Mouse (Mus musculus) embryonic facial prominence, embryonic 11.5 days (tissue): ENCODE results near the gene Gpam. TPM values are rescaled to one million over a fixed set of nuclear protein-coding genes. Genes with fewer than 3 reads are reported as not detected.
A peak's percentile ranks its signal among the peaks of the same experiment; 100 is the strongest.

Experiments used
- ATAC-seq: fragments of 200-750 bp; cut with Nextera tagmentation; replicated peaks from 2 replicates; pipeline ENCODE4 v1.8.0; 2017; ENCODE audit warnings: low read depth; ENCODE audit not compliant: insufficient number of reproducible peaks, low FRiP score, low TSS enrichment
- DNase-seq: peaks from one replicate; pipeline ENCODE4 v3.0.0-alpha.2; 2015; ENCODE audit warnings: low spot score
- H3K27ac ChIP-seq: fragments of 300-500 bp; sonication (generic); replicated peaks from 2 replicates; pipeline ENCODE4 v1.5.1; 2014; ENCODE audit warnings: mild to moderate bottlenecking, low read depth, low read length, control low read depth
- H3K27me3 ChIP-seq: fragments of 300-500 bp; sonication (generic); 2 replicates; pipeline ENCODE4 v1.6.1; 2014; ENCODE audit warnings: mild to moderate bottlenecking, low read length, moderate library complexity, mixed read lengths; ENCODE audit not compliant: control insufficient read depth, insufficient read depth
- H3K36me3 ChIP-seq: fragments of 300-500 bp; sonication (generic); replicated peaks from 2 replicates; pipeline ENCODE4 v1.6.1; 2014; ENCODE audit warnings: low read depth, mild to moderate bottlenecking, low read length, moderate library complexity, mixed read lengths; ENCODE audit not compliant: control insufficient read depth, insufficient read depth
- H3K4me1 ChIP-seq: fragments of 300-500 bp; sonication (generic); 2 replicates; pipeline ENCODE4 v1.6.1; 2014; ENCODE audit warnings: low read length, mixed read lengths; ENCODE audit not compliant: control insufficient read depth, insufficient read depth
- H3K4me2 ChIP-seq: fragments of 300-500 bp; sonication (generic); 2 replicates; pipeline ENCODE4 v1.6.1; 2014; ENCODE audit warnings: low read depth, mild to moderate bottlenecking, control low read depth, low read length, moderate library complexity
- H3K4me3 ChIP-seq: fragments of 300-500 bp; sonication (generic); 2 replicates; pipeline ENCODE4 v1.5.1; 2014; ENCODE audit warnings: low read depth, low read length, control low read depth
- H3K9ac ChIP-seq: fragments of 300-500 bp; sonication (generic); replicated peaks from 2 replicates; pipeline ENCODE4 v1.6.1; 2014; ENCODE audit warnings: mild to moderate bottlenecking, control low read depth, low read length
- H3K9me3 ChIP-seq: fragments of 300-500 bp; sonication (generic); replicated peaks from 2 replicates; pipeline ENCODE4 v1.6.1; 2016; ENCODE audit warnings: mild to moderate bottlenecking, low read length, inconsistent platforms, mixed read lengths; ENCODE audit not compliant: control insufficient read depth
- WGBS: fragments of 180-500 bp; shearing (Covaris S2); extraction: QIAGEN DNeasy Blood & Tissue Kit; methylation state at CpG from one replicate; pipeline ENCODE4 v1.1.7; 2014; 5-methylcytosine and 5-hydroxymethylcytosine counted together
- polyA plus RNA-seq: library from polyadenylated mRNA; unstranded; fragments of >200 nt; fragmentation: Nextera tagmentation; extraction: Ambion mirVana; gene quantifications from 2 replicates; pipeline ENCODE4 v1.2.1, GENCODE M21; 2014

Gpam gene
- polyA plus RNA-seq, 1 experiment from 2014 or later = 18.7 TPM

GRCm38 (mm10) chr19:55137884-55138283, 10.8 kb upstream of the Gpam start:
- ATAC-seq (0 out of 2 replicates have a peak, but pooled peaks have one; percentile 18), DNase-seq (no peak)
- no peaks in the 10 kb centered on the region for H3K9me3 ChIP-seq
- H3K4me2 ChIP-seq = no peak overlapping the region
- no peak overlapping the region for H3K9ac ChIP-seq
- no peaks in the 10 kb centered on the region for H3K36me3 ChIP-seq
- no peaks in the 10 kb centered on the region for H3K27me3 ChIP-seq
- H3K27ac ChIP-seq = no peak overlapping the region
- H3K4me1 ChIP-seq = no peaks in the 10 kb centered on the region
- H3K4me3 ChIP-seq = no peak overlapping the region
- WGBS = 38% methylated on average over 7 of the region's 7 CpGs

DNA sequence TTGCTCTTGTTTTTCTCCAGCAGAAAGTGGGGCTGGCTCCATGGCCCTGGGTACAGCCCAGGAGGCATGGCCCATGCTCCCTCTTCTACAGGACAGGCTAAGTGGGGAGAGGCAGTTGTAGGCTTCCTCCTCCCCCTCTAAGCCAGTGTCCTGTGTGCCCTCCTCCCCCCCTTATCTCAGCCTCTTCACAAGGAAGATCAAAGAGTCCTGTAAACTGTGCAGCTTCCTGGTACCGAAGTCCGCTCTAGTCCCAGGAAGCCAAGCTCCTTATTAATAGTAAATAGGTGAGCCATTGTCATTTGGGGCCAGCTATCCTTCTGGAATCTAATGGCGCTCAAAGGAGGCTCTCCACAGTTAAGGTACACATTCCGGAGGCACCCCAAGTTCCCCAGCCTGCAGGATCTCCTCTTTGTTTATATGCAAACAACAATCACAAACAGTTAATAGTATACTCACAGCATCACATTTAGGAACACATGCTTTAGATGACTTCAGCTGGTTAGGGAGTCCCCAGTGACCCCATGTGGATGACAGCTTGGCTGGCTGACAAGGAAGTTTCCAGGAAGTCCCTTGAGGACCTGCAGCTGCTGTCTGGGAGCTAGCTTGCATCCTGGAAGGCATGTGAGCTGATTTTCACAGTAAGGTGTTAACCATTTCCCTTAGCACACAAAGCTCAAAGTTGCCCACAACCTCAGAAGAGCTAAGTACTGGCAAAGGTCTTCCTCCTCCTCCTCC, 9.8 kb upstream of the Gpam start:
- DNase-seq (no peak), ATAC-seq (no peak)
- Histone ChIP-seq H3K4me3 (no peak overlapping the region), H3K4me2 (no peak overlapping the region), H3K36me3 (no peaks in the 10 kb centered on the region), H3K27me3 (no peaks in the 10 kb centered on the region), H3K27ac (no peak overlapping the region), H3K4me1 (no peaks in the 10 kb centered on the region), H3K9me3 (no peaks in the 10 kb centered on the region), H3K9ac (no peak overlapping the region)
- WGBS = 74% methylated on average over 4 of the region's 4 CpGs

- no peaks in the 10 kb centered on the region for H3K27me3 ChIP-seq
- H3K4me1 ChIP-seq = no peaks in the 10 kb centered on the region
- 92% methylated on average over 3 of the region's 3 CpGs for WGBS
- H3K9me3 ChIP-seq = no peaks in the 10 kb centered on the region
- H3K4me3 ChIP-seq = no peak overlapping the region
- no peaks in the 10 kb centered on the region for H3K36me3 ChIP-seq
- no peak overlapping the region for H3K27ac ChIP-seq
- ATAC-seq (no peak), DNase-seq (no peak)
- H3K9ac ChIP-seq = no peak overlapping the region
- no peak overlapping the region for H3K4me2 ChIP-seq
These were observed 8.9 kb upstream of the Gpam start for GRCm38 (mm10) chr19:55135918-55136317.

DNA sequence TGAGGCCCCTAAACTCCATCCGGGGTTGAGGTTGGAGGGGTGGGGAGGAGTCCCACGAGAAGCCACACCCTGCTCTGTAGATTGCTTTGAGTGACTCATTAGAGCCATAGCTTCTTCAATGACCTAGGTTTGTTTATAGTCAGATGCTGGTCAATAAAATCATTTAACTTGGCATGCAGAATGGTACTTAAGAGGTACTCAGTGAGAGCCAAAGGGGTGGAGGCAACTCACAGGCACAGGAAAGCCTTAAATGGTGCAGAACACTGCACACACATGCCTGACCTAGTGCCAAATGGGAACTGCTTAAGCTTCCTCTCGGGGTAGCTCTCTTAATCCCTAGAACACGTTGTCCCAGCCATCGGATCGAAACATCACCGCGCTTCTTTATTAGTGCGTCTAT, 7.5 kb upstream of the Gpam start:
- no peak for ATAC-seq

GRCm38 (mm10) chr19:55132476-55132875, 5.4 kb upstream of the Gpam start:
- Histone ChIP-seq H3K4me2 (no peak overlapping the region), H3K9ac (no peak overlapping the region), H3K4me1 (no peaks in the 10 kb centered on the region), H3K9me3 (no peaks in the 10 kb centered on the region), H3K27me3 (no peaks in the 10 kb centered on the region), H3K27ac (no peak overlapping the region), H3K4me3 (no peak overlapping the region), H3K36me3 (no peaks in the 10 kb centered on the region)
- ATAC-seq (no peak), DNase-seq (no peak)
- 83% methylated on average over 3 of the region's 3 CpGs for WGBS

More for the DNA sequence above, 7.5 kb upstream of the Gpam start:
- no peaks in the 10 kb centered on the region for H3K9me3 ChIP-seq
- no peaks in the 10 kb centered on the region for H3K4me1 ChIP-seq
- DNase-seq = no peak
- no peaks in the 10 kb centered on the region for H3K27me3 ChIP-seq
- no peak overlapping the region for H3K9ac ChIP-seq
- H3K4me2 ChIP-seq = no peak overlapping the region
- no peak overlapping the region for H3K27ac ChIP-seq
- H3K36me3 ChIP-seq = no peaks in the 10 kb centered on the region
- WGBS = 87% methylated on average over 9 of the region's 9 CpGs
- no peak overlapping the region for H3K4me3 ChIP-seq

- no peak overlapping the region for H3K9ac ChIP-seq
- H3K4me3 ChIP-seq = no peak overlapping the region
- 49% methylated on average over 1 of the region's 1 CpGs for WGBS
- no peak overlapping the region for H3K4me2 ChIP-seq
- ATAC-seq (no peak), DNase-seq (no peak)
- no peaks in the 10 kb centered on the region for H3K9me3 ChIP-seq
- H3K4me1 ChIP-seq = no peaks in the 10 kb centered on the region
- no peak overlapping the region for H3K27ac ChIP-seq
- no peaks in the 10 kb centered on the region for H3K36me3 ChIP-seq
- H3K27me3 ChIP-seq = no peaks in the 10 kb centered on the region
These were observed 4.7 kb upstream of the Gpam start for GRCm38 (mm10) chr19:55131747-55132146.

DNA sequence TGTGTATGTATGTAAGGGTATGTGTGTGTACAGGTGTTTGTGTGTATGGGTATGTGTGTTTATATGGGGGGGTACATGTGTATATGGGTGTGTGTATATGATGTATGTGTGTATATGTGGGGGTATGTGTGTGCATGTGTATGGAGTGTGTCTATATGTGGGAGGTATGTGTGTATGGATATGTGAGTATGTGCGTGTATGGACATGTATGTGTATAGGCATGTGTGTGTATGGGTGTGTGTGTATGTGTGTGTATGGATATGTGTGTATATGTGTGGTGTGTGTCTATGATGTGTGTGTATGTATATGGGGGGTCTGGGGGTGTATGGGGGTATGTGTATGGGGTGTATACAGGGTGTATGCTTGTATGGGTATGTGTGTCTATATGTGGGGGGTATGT, 1.4 kb upstream of the Gpam start:
- ATAC-seq = 0 out of 2 replicates have a peak, but pooled peaks have one; percentile 23
- H3K36me3 ChIP-seq = no peaks in the 10 kb centered on the region
- H3K9ac ChIP-seq = no peak overlapping the region
- no peaks in the 10 kb centered on the region for H3K27me3 ChIP-seq
- H3K4me3 ChIP-seq = no peak overlapping the region
- no peaks in the 10 kb centered on the region for H3K9me3 ChIP-seq
- no peaks in the 10 kb centered on the region for H3K4me1 ChIP-seq
- H3K27ac ChIP-seq = no peak overlapping the region
- H3K4me2 ChIP-seq = no peak overlapping the region
- WGBS = 88% methylated on average over 1 of the region's 1 CpGs
- DNase-seq = no peak

- ATAC-seq (no peak), DNase-seq (no peak)
- no peak overlapping the region for H3K4me2 ChIP-seq
- no peak overlapping the region for H3K9ac ChIP-seq
- no peak overlapping the region for H3K4me3 ChIP-seq
- H3K36me3 ChIP-seq = no peaks in the 10 kb centered on the region
- H3K4me1 ChIP-seq = no peaks in the 10 kb centered on the region
- H3K27me3 ChIP-seq = no peaks in the 10 kb centered on the region
- H3K9me3 ChIP-seq = no peaks in the 10 kb centered on the region
- 87% methylated on average over 3 of the region's 3 CpGs for WGBS
- H3K27ac ChIP-seq = no peak overlapping the region
These were observed 1.6 kb downstream of the Gpam start for GRCm38 (mm10) chr19:55125456-55125855.
